Mouse (Mus musculus) embryonic facial prominence, embryonic 11.5 days (tissue): ENCODE results near the gene Pde6g. TPM values are rescaled to one million over a fixed set of nuclear protein-coding genes. Genes with fewer than 3 reads are reported as not detected.

Experiments used
- ATAC-seq: fragments of 200-750 bp; cut with Nextera tagmentation; replicated peaks from 2 replicates; pipeline ENCODE4 v1.8.0; 2017; ENCODE audit warnings: low read depth; ENCODE audit not compliant: insufficient number of reproducible peaks, low FRiP score, low TSS enrichment
- DNase-seq: peaks from one replicate; pipeline ENCODE4 v3.0.0-alpha.2; 2015; ENCODE audit warnings: low spot score
- H3K27ac ChIP-seq: fragments of 300-500 bp; sonication (generic); replicated peaks from 2 replicates; pipeline ENCODE4 v1.5.1; 2014; ENCODE audit warnings: mild to moderate bottlenecking, low read depth, low read length, control low read depth
- H3K27me3 ChIP-seq: fragments of 300-500 bp; sonication (generic); 2 replicates; pipeline ENCODE4 v1.6.1; 2014; ENCODE audit warnings: mild to moderate bottlenecking, low read length, moderate library complexity, mixed read lengths; ENCODE audit not compliant: control insufficient read depth, insufficient read depth
- H3K36me3 ChIP-seq: fragments of 300-500 bp; sonication (generic); replicated peaks from 2 replicates; pipeline ENCODE4 v1.6.1; 2014; ENCODE audit warnings: low read depth, mild to moderate bottlenecking, low read length, moderate library complexity, mixed read lengths; ENCODE audit not compliant: control insufficient read depth, insufficient read depth
- H3K4me1 ChIP-seq: fragments of 300-500 bp; sonication (generic); 2 replicates; pipeline ENCODE4 v1.6.1; 2014; ENCODE audit warnings: low read length, mixed read lengths; ENCODE audit not compliant: control insufficient read depth, insufficient read depth
- H3K4me2 ChIP-seq: fragments of 300-500 bp; sonication (generic); 2 replicates; pipeline ENCODE4 v1.6.1; 2014; ENCODE audit warnings: low read depth, mild to moderate bottlenecking, control low read depth, low read length, moderate library complexity
- H3K4me3 ChIP-seq: fragments of 300-500 bp; sonication (generic); 2 replicates; pipeline ENCODE4 v1.5.1; 2014; ENCODE audit warnings: low read depth, low read length, control low read depth
- H3K9ac ChIP-seq: fragments of 300-500 bp; sonication (generic); replicated peaks from 2 replicates; pipeline ENCODE4 v1.6.1; 2014; ENCODE audit warnings: mild to moderate bottlenecking, control low read depth, low read length
- H3K9me3 ChIP-seq: fragments of 300-500 bp; sonication (generic); replicated peaks from 2 replicates; pipeline ENCODE4 v1.6.1; 2016; ENCODE audit warnings: mild to moderate bottlenecking, low read length, inconsistent platforms, mixed read lengths; ENCODE audit not compliant: control insufficient read depth
- WGBS: fragments of 180-500 bp; shearing (Covaris S2); extraction: QIAGEN DNeasy Blood & Tissue Kit; methylation state at CpG from one replicate; pipeline ENCODE4 v1.1.7; 2014; 5-methylcytosine and 5-hydroxymethylcytosine counted together
- polyA plus RNA-seq: library from polyadenylated mRNA; unstranded; fragments of >200 nt; fragmentation: Nextera tagmentation; extraction: Ambion mirVana; gene quantifications from 2 replicates; pipeline ENCODE4 v1.2.1, GENCODE M21; 2014

Gene Pde6g
- polyA plus RNA-seq, 1 experiment from 2014 or later, result 0.48 TPM

GRCm38 (mm10) chr11:120406445-120406844 is 46.9 kb downstream of the Pde6g start:
- Histone ChIP-seq H3K4me3 (no peak overlapping the region), H3K4me1 (no peaks in the 10 kb centered on the region), H3K4me2 (no peak overlapping the region), H3K27me3 (no peaks in the 10 kb centered on the region), H3K27ac (no peak overlapping the region), H3K9ac (no peak overlapping the region), H3K9me3 (no peaks in the 10 kb centered on the region), H3K36me3 (peaks cover 16% of the 10 kb centered on the region)
- ATAC-seq, result no peak
- WGBS, result 87% methylated on average over 1 of the region's 1 CpGs
- no peak for DNase-seq

- WGBS, result 97% methylated on average over 3 of the region's 3 CpGs
- no peak for ATAC-seq
- H3K4me3 ChIP-seq, result no peak overlapping the region
Observed at GRCm38 (mm10) chr11:120405867-120406266, 47.4 kb downstream of the Pde6g start.

GRCm38 (mm10) chr11:120404814-120405213 is 48.5 kb downstream of the Pde6g start:
- peaks cover 15% of the 10 kb centered on the region for H3K36me3 ChIP-seq
- DNase-seq (no peak), ATAC-seq (no peak)
- WGBS, result 100% methylated on average over 1 of the region's 1 CpGs
- no peak overlapping the region for H3K27ac ChIP-seq
- H3K27me3 ChIP-seq, result no peaks in the 10 kb centered on the region
- H3K4me3 ChIP-seq, result no peak overlapping the region
- H3K9me3 ChIP-seq, result no peaks in the 10 kb centered on the region
- H3K4me2 ChIP-seq, result no peak overlapping the region
- no peaks in the 10 kb centered on the region for H3K4me1 ChIP-seq
- no peak overlapping the region for H3K9ac ChIP-seq

More at GRCm38 (mm10) chr11:120405867-120406266, 47.4 kb downstream of the Pde6g start:
- H3K4me1 ChIP-seq, result no peaks in the 10 kb centered on the region
- no peak overlapping the region for H3K27ac ChIP-seq
- H3K27me3 ChIP-seq, result no peaks in the 10 kb centered on the region
- no peak overlapping the region for H3K4me2 ChIP-seq
- H3K36me3 ChIP-seq, result peaks cover 17% of the 10 kb centered on the region
- no peaks in the 10 kb centered on the region for H3K9me3 ChIP-seq
- no peak overlapping the region for H3K9ac ChIP-seq
- DNase-seq, result no peak

- Histone ChIP-seq H3K4me3 (no peak overlapping the region), H3K4me2 (no peak overlapping the region), H3K27me3 (no peaks in the 10 kb centered on the region), H3K36me3 (peaks cover 8% of the 10 kb centered on the region), H3K9me3 (no peaks in the 10 kb centered on the region), H3K4me1 (no peaks in the 10 kb centered on the region), H3K27ac (no peak overlapping the region), H3K9ac (no peak overlapping the region)
- ATAC-seq (no peak), DNase-seq (no peak)
- WGBS, result 97% methylated on average over 2 of the region's 2 CpGs
Observed at GRCm38 (mm10) chr11:120399319-120399718, 54.0 kb downstream of the Pde6g start.

Other genes starting within 250 kb of the Pde6g start
- gene Bahcc1, start 220.6 kb downstream of the Pde6g start, polyA plus RNA-seq, result 13.5 and 15.2 TPM in 2 replicates
- 3,237 and 3,434 TPM in 2 replicates for gene Actg1, start 105.0 kb downstream of the Pde6g start, polyA plus RNA-seq
- gene Fscn2, start 92.0 kb downstream of the Pde6g start, polyA plus RNA-seq, result 0.20 and 0.28 TPM in 2 replicates
- 20.5 and 24.2 TPM in 2 replicates for gene Faap100, start 74.7 kb downstream of the Pde6g start, polyA plus RNA-seq
- 42.5 and 44.2 TPM in 2 replicates for gene Nploc4, start 15.8 kb downstream of the Pde6g start, polyA plus RNA-seq
- 0.56 and 1.2 TPM in 2 replicates for gene Tspan10, start 10.9 kb downstream of the Pde6g start, polyA plus RNA-seq
- 12.2 and 13.0 TPM in 2 replicates for gene Oxld1, start 4.6 kb upstream of the Pde6g start, polyA plus RNA-seq
- gene Ccdc137, start 4.6 kb upstream of the Pde6g start, polyA plus RNA-seq, result 26.7 and 28.5 TPM in 2 replicates
- 52.3 and 60.5 TPM in 2 replicates for gene Arl16, start 14.1 kb upstream of the Pde6g start, polyA plus RNA-seq
- 161 and 162 TPM in 2 replicates for gene Mrpl12, start 31.1 kb upstream of the Pde6g start, polyA plus RNA-seq
- 46.9 and 53.6 TPM in 2 replicates for gene Slc25a10, start 38.3 kb upstream of the Pde6g start, polyA plus RNA-seq
- gene Gcgr, start 77.2 kb upstream of the Pde6g start, polyA plus RNA-seq, result 0.43 and 0.91 TPM in 2 replicates
- 223 and 249 TPM in 2 replicates for gene Mcrip1, start 96.2 kb upstream of the Pde6g start, polyA plus RNA-seq
- not detected in 2 replicates for gene Ppp1r27, start 97.6 kb upstream of the Pde6g start, polyA plus RNA-seq
- 626 and 629 TPM in 2 replicates for gene P4hb, start 119.8 kb upstream of the Pde6g start, polyA plus RNA-seq
- 511 and 567 TPM in 2 replicates for gene Arhgdia, start 128.1 kb upstream of the Pde6g start, polyA plus RNA-seq
- gene Alyref, start 144.9 kb upstream of the Pde6g start, polyA plus RNA-seq, result 748 and 893 TPM in 2 replicates
- gene Anapc11, start 144.9 kb upstream of the Pde6g start, polyA plus RNA-seq, result 177 and 197 TPM in 2 replicates
- gene Npb, start 155.0 kb upstream of the Pde6g start, polyA plus RNA-seq, result not detected in 2 replicates
- gene Pcyt2, start 164.4 kb upstream of the Pde6g start, polyA plus RNA-seq, result 75.3 and 76.9 TPM in 2 replicates
- gene Sirt7, start 171.7 kb upstream of the Pde6g start, polyA plus RNA-seq, result 20.7 and 20.8 TPM in 2 replicates
- 16.7 and 18.1 TPM in 2 replicates for gene Mafg, start 180.1 kb upstream of the Pde6g start, polyA plus RNA-seq
- gene Pycr1, start 190.3 kb upstream of the Pde6g start, polyA plus RNA-seq, result 26.3 and 27.1 TPM in 2 replicates
- not detected in 2 replicates for gene Myadml2, start 194.7 kb upstream of the Pde6g start, polyA plus RNA-seq
- gene Notum, start 207.7 kb upstream of the Pde6g start, polyA plus RNA-seq, result 2.5 and 3.2 TPM in 2 replicates
- 99.6 and 107 TPM in 2 replicates for gene Aspscr1, start 219.5 kb upstream of the Pde6g start, polyA plus RNA-seq